Mouse (Mus musculus) left cerebral cortex, adult 2 months (tissue): ENCODE measurements around the gene Tex46. TPM values are rescaled to one million over a fixed set of nuclear protein-coding genes. Genes with fewer than 3 reads are reported as not detected.

Source experiments
- DNase-seq, 2 experiments: peaks; one replicate each; pipeline ENCODE4 v3.0.0; 2021 to 2022; ENCODE audit warnings: low spot score in 2 of 2, mixed read lengths in 1 of 2; ENCODE audit errors: extremely low spot score in 1 of 2
- H3K27ac ChIP-seq: fragments of 200-600 bp; 2 replicates; pipeline ENCODE4 v1.8.1; 2022
- H3K4me3 ChIP-seq: fragments of 200-600 bp; 2 replicates; pipeline ENCODE4 v1.8.1; 2022
- CTCF ChIP-seq: fragments of 200-600 bp; IDR thresholded peaks from 2 replicates; pipeline ENCODE4 v1.8.1; 2022; ENCODE audit warnings: antibody characterized with exemption, mild to moderate bottlenecking, moderate library complexity
- intact Hi-C: fragments of 180-260 bp; cut with DNase I; formaldehyde crosslinking; loops from one replicate; pipeline ENCODE4 v1.15.1; 2025
- long read RNA-seq, 2 experiments: library from polyadenylated mRNA; stranded (forward); transcript quantifications; one replicate each; pipeline ENCODE4 v2.0.0; 2021; ENCODE audit warnings: borderline mapping rate in 2 of 2
- total RNA-seq, 2 experiments: library from RNA; stranded (reverse); gene quantifications; 2 replicates each; pipeline ENCODE4 v1.2.3; 2021

Tex46 gene
- total RNA-seq: not detected
- long read RNA-seq, experiment 1: 0 reads
- long read RNA-seq, experiment 2: 0 reads

GRCm38 (mm10) chr4:136610387-136610856 lies at the start of gene Tex46:
Gene Tex46 (plus strand): TSS chr4:136610437.
- TF ChIP-seq CTCF: no peak
- intact Hi-C loops: no loop called here
- DNase-seq: no peak

GRCm38 (mm10) chr4:136562755-136563154 lies 47.5 kb upstream of the Tex46 start:
- Histone ChIP-seq H3K27ac (no peak overlapping the region), H3K4me3 (no peak overlapping the region)
- TF ChIP-seq CTCF: no peak
- intact Hi-C loops: no loop called here
- no peak for DNase-seq

More at GRCm38 (mm10) chr4:136610387-136610856, at the start of gene Tex46:
- Histone ChIP-seq H3K4me3 (no peak within 1 kb of the TSS), H3K27ac (no peak within 1 kb of the TSS)

- Histone ChIP-seq H3K27ac (no peak overlapping the region), H3K4me3 (no peak overlapping the region)
- DNase-seq: no peak
- intact Hi-C loops: no loop called here
- peak; percentile 47 for TF ChIP-seq CTCF
Observed at GRCm38 (mm10) chr4:136568629-136569028, 41.6 kb upstream of the Tex46 start.

GRCm38 (mm10) chr4:136569998-136570397 lies 40.2 kb upstream of the Tex46 start:
- no peak overlapping the region for H3K4me3 ChIP-seq
- no peak overlapping the region for H3K27ac ChIP-seq
- no peak for DNase-seq
- no peak for TF ChIP-seq CTCF
- intact Hi-C loops: no loop called here

- intact Hi-C loops: no loop called here
- Histone ChIP-seq H3K27ac (no peak overlapping the region), H3K4me3 (no peak overlapping the region)
- TF ChIP-seq CTCF: no peak
- DNase-seq: no peak
Observed at GRCm38 (mm10) chr4:136581885-136582284, 28.4 kb upstream of the Tex46 start.

DNA sequence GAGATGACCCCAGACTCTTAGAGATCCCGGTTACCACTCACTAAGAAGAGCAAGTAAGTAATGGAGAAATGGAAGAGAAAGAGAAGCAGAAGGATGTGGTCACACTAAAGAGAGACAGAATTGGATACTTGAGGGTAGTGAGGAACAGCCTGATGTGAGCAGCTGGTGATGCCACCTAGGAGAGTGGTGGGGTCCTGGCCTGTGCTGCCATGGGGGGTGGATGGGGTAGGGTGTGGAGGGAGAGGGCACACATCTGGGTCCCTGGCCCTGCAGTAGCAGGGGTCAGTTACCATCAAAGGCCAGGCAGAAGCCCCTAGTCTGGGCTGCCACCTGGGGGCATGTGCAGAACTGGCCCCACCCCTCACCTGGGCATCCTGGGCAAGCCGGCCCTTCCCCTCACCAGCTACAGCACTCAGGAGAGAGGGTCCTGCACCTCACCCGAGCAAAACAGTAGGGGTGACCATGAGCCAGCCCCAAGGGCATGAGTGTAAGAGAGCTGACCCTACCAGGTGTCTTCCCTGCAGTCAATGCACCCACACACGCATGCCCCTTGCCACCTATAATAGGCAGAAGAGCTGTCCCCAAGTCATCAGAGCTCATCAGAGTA lies 22.9 kb upstream of the Tex46 start:
- intact Hi-C loops: no loop called here

GRCm38 (mm10) chr4:136588003-136588402 lies 22.2 kb upstream of the Tex46 start:
- intact Hi-C loops: no loop called here

More for the DNA sequence above, 22.9 kb upstream of the Tex46 start:
- no peak for TF ChIP-seq CTCF
- H3K4me3 ChIP-seq: no peak overlapping the region
- no peak overlapping the region for H3K27ac ChIP-seq
- DNase-seq: no peak

DNA sequence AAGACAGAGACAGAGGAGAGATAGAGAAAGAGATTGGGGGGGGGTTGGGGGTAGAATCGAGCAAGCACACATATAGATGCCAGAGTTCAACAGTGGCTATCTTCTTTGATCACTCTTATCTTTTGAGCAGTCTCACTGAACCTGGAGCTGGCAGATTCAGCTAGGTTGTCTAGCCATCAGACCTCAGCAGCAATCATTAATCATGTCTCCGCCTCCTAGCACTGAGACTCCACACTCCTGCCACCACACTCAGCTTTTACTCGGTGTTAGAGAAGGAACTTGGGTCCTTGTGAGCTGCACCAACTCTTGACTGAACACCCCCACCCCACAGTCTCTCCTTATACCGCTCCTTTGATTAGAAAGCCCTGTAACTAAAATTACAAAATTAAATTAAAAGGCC lies 18.1 kb upstream of the Tex46 start:
- Histone ChIP-seq H3K4me3 (no peak overlapping the region), H3K27ac (no peak overlapping the region)
- intact Hi-C loops: no loop called here
- TF ChIP-seq CTCF: no peak
- DNase-seq: no peak

More at GRCm38 (mm10) chr4:136588003-136588402, 22.2 kb upstream of the Tex46 start:
- H3K4me3 ChIP-seq: no peak overlapping the region
- no peak for DNase-seq
- TF ChIP-seq CTCF: no peak
- no peak overlapping the region for H3K27ac ChIP-seq

GRCm38 (mm10) chr4:136594006-136594405 lies 16.2 kb upstream of the Tex46 start:
- DNase-seq: no peak
- Histone ChIP-seq H3K4me3 (no peak overlapping the region), H3K27ac (no peak overlapping the region)
- intact Hi-C loops: no loop called here
- TF ChIP-seq CTCF: no peak

DNA sequence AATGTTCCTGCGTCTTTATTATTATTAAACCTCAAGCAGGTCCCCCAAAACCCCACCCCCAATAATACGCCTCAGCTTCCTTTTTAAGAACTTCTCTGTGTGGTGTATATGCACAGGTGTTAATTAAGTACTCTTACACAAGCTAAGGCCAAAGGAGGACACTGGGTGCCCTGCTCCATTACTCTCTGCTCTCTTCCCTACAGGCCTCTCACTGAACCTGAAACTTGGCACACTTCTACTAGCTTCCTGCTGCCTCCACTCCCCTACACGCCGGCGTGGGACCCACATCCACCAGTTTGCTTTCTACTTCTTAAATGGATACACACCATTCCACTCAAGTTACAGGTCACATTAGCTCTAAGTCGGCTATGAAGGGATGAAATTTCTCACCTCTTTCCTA lies 15.0 kb upstream of the Tex46 start:
- Histone ChIP-seq H3K27ac (no peak overlapping the region), H3K4me3 (no peak overlapping the region)
- no peak for TF ChIP-seq CTCF
- no peak for DNase-seq
- intact Hi-C loops: no loop called here

- no peak overlapping the region for H3K27ac ChIP-seq
- no peak for DNase-seq
- no peak overlapping the region for H3K4me3 ChIP-seq
- intact Hi-C loops: no loop called here
- no peak for TF ChIP-seq CTCF
Observed at GRCm38 (mm10) chr4:136598268-136598876, 11.9 kb upstream of the Tex46 start.

DNA sequence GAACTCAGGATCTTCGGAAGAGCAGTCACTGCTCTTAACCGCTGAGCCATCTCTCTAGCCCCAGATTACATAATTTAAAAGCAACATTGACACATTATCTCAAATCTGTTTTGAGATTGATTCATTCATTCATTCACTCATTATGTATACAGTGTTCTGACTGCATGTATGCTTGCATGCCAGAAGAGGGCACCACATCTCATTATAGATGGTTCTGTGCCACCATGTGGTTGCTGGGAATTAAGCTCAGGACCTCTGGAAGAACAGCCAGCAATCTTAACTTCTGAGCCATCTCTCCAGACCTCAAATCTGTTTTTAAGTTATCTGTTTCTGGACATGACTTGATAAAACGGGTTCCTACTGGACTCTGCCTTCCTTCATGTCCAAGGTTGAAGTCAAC lies 10.4 kb upstream of the Tex46 start:
- peak; percentile 8 for TF ChIP-seq CTCF
- no peak overlapping the region for H3K27ac ChIP-seq
- intact Hi-C loops: loop anchor here (5.0 kb wide), 3 partner anchors 73 to 228 kb away; no protein-coding TSS in a partner anchor
- H3K4me3 ChIP-seq: no peak overlapping the region
- DNase-seq: no peak
